Mouse (Mus musculus): ENCODE data around the gene Zdbf2. TPM values are rescaled to one million over a fixed set of nuclear protein-coding genes. Genes with fewer than 3 reads are reported as not detected.
A peak's percentile ranks its signal among the peaks of the same experiment; 100 is the strongest.

The Zdbf2 gene
- total RNA-seq (2021) = 1 to 10 TPM; 1.0 TPM
- long read RNA-seq, experiment 1, partial matches to known transcripts = 0 of 1 reads
- long read RNA-seq, experiment 1, other reads (novel, unspliced or antisense) = 1 of 1 reads
- long read RNA-seq, experiment 2, partial matches to known transcripts = 0 of 1 reads
- long read RNA-seq, experiment 2, other reads (novel, unspliced or antisense) = 1 of 1 reads

DNA sequence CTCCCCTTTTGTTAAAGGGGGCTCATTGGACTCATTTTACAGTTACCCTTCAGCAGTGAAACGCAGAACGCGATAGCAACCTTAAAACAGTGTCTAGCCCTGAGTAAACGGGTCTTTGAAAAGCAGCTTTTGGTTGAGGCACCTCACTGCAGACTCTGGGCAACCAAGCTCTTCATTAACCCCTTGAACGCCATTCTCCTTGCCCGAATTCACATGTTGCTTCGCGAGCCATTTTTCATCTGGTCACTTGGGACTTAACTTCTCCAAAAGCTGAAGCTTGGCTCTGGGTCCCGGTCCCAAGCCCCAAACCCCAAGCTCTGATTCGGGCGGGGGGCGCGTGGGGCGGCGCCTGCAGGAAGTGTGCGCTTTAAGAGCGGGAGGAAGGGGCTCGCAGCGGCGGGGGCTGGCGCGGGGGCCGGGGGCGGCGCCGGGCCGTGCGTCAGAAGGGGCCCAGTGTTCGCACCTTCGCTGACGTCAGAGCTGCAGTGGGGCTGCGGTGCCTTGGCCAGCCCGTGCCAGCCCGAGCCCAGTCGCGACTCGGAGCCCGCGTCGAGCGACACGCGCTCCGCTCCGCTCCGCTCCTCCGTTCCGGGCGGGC is at the start of gene Zdbf2:
TSS of gene Zdbf2 (plus strand) at position 525 of the 598 bp plus-strand sequence.
- TF ChIP-seq CTCF (IDR thresholded peaks at IDR 0.05) = no peak
- peak within 1 kb of the TSS; percentile 72 for H3K4me3 ChIP-seq

DNA sequence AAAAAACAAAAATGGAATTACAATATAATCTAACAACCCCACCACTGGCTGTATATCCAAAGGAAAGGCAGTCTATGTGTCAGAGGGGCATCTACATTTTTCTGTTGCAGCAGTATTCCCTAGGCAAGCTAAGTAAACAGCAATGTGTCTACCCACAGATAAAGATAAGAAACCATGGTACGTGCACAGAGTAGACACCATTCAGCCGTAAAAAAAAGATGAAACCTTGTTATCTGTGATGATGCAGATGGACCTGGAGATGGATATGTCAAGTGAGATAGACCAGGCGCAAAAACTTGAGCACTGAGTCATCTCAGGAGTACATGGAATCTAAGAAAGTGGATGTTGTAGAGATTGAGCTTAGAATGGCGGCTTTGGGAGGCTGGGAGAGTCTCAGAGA is 48.1 kb upstream of the Zdbf2 start:
- DNase-seq = no peak
- Histone ChIP-seq H3K4me3 (no peak overlapping the region), H3K27ac (no peak overlapping the region)
- TF ChIP-seq CTCF (IDR thresholded peaks at IDR 0.05) = no peak
- intact Hi-C loops (cut with DNase I) = no loop called here

More for the DNA sequence above, at the start of gene Zdbf2:
- DNase-seq = peak; percentile 42
- no peak within 1 kb of the TSS for H3K27ac ChIP-seq
- intact Hi-C loops (cut with DNase I) = no loop called here

DNA sequence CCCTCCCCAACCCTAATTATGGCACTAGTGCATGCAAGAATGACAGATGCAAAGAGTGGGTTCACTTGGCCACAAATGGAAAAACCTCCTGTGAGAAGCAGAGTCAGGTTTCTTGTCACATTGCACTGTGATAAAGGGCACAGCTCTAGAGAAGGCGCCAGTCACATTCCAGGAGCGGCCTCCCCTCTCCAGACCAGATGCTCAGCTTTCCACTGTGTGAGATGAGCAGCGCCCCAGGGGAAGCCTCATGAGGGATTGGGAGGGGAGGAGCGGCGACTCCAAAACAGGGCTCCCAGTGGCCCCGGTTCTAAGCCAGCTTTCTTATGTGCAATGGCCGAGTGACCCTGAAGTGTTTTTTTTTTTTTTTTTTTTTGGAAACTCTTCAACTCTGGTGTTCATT is 47.2 kb upstream of the Zdbf2 start:
- intact Hi-C loops (cut with DNase I) = no loop called here
- TF ChIP-seq CTCF (IDR thresholded peaks at IDR 0.05) = no peak
- no peak for DNase-seq

DNA sequence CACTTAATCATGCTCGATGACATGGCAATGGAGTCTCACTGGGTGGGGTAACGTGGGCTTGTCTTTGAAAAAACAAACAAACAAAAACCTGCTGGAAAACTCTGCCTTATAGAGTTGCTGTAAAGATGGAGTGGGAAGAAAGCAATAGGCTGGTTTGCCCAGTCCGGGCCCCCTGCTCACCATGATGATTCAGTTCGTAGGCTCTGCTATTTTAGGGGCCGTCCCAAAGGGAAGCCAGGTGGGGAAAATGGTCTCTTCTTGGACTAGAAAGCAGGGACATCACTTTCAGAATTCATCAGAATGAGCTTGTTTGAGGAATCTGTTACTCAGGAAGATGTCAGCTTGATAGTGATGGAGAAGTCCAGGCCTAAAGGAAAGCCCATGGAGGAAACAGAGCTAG is 45.8 kb upstream of the Zdbf2 start:
- H3K4me3 ChIP-seq = no peak overlapping the region
- H3K27ac ChIP-seq = no peak overlapping the region
- intact Hi-C loops (cut with DNase I) = no loop called here

More for the DNA sequence above, 47.2 kb upstream of the Zdbf2 start:
- Histone ChIP-seq H3K4me3 (no peak overlapping the region), H3K27ac (no peak overlapping the region)

DNA sequence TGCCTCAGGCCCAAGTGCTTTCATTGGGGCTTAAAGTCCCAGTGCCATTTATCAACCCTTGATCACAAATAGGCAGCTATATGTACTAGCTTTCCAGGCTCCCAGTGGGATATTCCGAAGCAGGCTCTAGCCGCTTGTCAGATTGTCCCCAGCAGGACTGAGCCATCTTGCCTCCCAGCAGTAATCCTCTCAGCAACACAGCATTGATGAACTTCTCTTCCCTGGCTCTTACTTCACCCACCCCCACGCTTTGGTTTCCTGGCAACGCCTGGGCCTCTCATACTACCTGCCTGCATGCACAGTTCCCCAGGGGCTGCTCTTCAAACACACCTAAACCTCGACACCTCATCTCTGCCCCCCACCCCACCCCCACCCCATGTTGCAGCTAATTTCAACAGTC is 35.7 kb upstream of the Zdbf2 start:
- no peak overlapping the region for H3K27ac ChIP-seq
- TF ChIP-seq CTCF (IDR thresholded peaks at IDR 0.05) = no peak
- H3K4me3 ChIP-seq = no peak overlapping the region
- intact Hi-C loops (cut with DNase I) = loop anchor here (5.0 kb wide), 1 partner anchor 55 kb away; no protein-coding TSS in a partner anchor
- no peak for DNase-seq

More for the DNA sequence above, 45.8 kb upstream of the Zdbf2 start:
- TF ChIP-seq CTCF (IDR thresholded peaks at IDR 0.05) = no peak
- no peak for DNase-seq

DNA sequence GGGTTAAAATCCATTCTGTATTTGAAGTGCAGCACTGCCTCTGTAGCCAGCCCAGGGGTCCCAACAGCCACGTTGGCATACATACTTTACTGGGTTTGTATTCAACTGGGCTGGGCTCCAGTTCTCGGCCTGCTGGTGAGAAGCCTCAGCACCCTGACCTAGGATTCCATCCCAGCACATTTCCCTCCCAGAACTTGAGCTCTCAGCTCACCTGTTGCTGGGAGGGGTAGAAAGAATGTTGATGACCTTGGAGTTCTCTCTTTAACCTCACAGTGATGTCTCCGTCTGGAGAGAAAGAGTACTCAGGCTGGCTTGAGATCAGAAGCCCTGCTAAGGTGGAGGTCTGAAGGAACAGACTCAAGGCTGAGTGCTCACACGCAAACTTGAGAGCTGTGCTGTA is 33.8 kb upstream of the Zdbf2 start:
- intact Hi-C loops (cut with DNase I) = loop anchor here (5.0 kb wide), 1 partner anchor 57 kb away; no protein-coding TSS in a partner anchor
- H3K4me3 ChIP-seq = no peak overlapping the region
- TF ChIP-seq CTCF (IDR thresholded peaks at IDR 0.05) = no peak
- no peak for DNase-seq
- peak overlapping the region; percentile 32; the same call in 1 of the 2 replicates for H3K27ac ChIP-seq

DNA sequence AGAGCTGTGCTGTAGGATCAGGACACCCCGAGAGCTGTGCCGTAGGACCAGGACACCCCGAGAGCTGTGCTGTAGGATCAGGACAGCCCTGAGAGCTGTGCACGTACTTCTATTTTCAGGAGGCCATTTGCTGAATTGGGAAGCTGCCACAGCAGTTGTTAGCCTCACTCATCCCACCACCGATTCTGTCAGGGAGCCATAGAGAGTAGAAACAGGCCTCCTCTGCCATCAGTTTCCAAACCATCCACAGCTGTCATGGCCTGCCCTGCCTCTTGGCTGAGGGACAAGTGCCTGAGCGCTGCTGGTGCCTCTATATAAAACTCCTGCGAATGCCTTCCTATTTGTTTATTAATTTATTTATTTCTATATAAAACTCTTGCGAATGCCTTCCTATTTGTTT is 33.3 kb upstream of the Zdbf2 start:
- no peak for TF ChIP-seq CTCF (IDR thresholded peaks at IDR 0.05)
- DNase-seq = peak; percentile 79
- Histone ChIP-seq H3K4me3 (no peak overlapping the region), H3K27ac (peak overlapping the region; percentile 32; the same call in 1 of the 2 replicates)
- intact Hi-C loops (cut with DNase I) = loop anchor here (5.0 kb wide), 1 partner anchor 57 kb away; no protein-coding TSS in a partner anchor

DNA sequence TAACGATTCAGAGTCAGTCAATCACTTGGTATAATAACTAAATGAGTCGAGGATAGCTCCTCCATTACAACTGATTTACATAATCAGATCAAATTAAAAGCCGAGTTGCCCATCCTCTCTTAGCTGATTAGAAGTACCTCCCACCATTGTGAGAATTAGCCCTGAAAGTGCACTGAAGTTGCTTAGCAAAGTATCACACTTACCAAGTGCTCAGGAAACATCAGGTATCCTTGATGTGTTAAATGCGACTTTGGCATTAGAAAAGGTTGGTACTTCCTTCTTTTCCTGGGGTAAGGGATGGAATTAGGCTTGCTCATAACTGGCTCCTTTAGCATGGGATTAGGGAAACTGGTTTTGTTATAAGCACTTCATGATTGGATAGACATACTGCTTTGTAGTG is 29.2 kb upstream of the Zdbf2 start:
- intact Hi-C loops (cut with DNase I) = no loop called here
- Histone ChIP-seq H3K27ac (no peak overlapping the region), H3K4me3 (no peak overlapping the region)
- no peak for DNase-seq
- TF ChIP-seq CTCF (IDR thresholded peaks at IDR 0.05) = no peak

DNA sequence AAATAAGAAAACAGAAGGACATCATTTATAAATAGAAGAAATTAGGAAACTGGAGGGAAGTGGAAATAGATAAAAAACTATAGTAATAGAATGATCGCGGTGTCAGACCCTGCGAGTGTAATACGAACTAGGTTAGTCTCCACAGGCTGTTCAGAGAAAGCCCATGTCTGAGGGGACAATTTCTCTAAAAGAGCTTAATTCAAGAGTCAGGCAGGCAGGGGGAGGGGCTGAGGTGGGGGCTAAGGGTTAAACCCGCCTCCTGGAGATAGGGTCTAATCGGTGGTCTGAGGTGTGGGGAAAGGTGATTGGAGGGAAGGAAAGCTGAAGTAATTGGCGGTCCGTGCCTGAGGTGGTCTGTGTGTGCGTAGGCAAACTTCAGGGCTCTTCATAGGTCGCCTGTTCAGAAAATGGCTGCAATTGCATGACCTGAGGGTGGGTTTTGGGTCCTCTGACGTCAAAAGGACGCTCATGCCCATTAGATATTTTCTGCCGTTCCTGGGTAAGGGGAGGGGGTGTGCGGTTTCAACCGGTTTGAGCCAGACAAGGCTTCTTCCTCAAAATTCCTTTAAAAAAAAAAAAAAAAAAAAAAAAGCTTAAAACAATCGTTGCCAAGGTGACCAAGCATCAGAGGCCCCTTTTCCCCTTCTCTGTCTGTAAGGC is 26.1 kb upstream of the Zdbf2 start:
- no peak for DNase-seq
- Histone ChIP-seq H3K4me3 (no peak overlapping the region), H3K27ac (no peak overlapping the region)
- TF ChIP-seq CTCF (IDR thresholded peaks at IDR 0.05) = no peak
- intact Hi-C loops (cut with DNase I) = no loop called here

DNA sequence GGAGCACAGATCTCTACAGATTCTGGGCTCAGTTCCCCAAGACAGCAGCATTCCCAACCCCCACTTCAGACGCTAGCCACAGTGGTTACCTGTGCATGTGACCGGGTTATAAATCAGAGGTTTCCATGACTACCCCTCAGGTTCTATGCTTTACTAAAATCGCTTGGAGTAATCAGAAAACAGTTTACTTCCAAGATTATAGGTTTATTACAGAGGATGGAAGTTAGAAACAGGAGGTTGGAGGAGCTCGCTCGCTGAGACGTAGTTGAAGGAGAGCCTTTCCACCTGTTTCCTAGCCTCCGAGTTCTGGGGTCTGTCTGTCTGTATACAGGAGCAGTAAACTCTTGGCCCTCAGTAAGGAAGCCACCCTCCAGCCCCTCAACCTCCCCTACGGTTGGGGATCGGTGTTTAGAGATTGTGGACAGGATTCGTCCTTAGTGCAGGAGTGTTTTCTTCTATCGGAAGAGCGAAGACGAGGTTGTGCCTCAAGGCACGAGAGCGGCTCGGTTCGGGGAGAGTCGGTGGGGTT is 25.2 kb upstream of the Zdbf2 start:
- intact Hi-C loops (cut with DNase I) = no loop called here
- H3K27ac ChIP-seq = no peak overlapping the region
- H3K4me3 ChIP-seq = peak overlapping the region; percentile 49
- TF ChIP-seq CTCF (IDR thresholded peaks at IDR 0.05) = no peak
- DNase-seq = no peak

DNA sequence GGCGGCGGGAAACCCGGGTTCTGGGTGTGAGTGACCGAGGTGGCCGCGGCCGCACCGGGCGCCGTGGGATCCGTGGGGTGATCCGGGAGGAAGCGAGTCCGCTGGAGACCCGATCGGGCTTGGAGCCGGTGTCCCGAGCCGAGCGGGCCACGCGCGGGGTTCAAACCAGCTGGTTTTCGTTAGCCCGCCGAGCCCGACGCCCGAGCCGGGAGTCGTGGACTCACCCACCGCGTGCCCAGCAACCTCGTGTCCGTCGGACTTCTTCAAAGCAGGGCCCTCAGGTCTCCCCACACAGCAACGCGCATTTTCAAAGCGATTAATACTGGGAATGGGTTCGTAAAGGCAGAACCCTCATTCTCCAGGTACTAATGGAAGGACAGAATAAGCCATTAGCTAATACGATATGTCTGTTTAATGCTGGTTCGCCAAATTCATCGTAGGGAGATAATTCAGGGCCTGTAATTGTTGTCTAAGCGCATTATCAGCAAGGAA is 24.7 kb upstream of the Zdbf2 start:
- Histone ChIP-seq H3K27ac (no peak overlapping the region), H3K4me3 (peak overlapping the region; percentile 49)
- intact Hi-C loops (cut with DNase I) = no loop called here
- TF ChIP-seq CTCF (IDR thresholded peaks at IDR 0.05) = no peak
- peak; percentile 22 for DNase-seq

DNA sequence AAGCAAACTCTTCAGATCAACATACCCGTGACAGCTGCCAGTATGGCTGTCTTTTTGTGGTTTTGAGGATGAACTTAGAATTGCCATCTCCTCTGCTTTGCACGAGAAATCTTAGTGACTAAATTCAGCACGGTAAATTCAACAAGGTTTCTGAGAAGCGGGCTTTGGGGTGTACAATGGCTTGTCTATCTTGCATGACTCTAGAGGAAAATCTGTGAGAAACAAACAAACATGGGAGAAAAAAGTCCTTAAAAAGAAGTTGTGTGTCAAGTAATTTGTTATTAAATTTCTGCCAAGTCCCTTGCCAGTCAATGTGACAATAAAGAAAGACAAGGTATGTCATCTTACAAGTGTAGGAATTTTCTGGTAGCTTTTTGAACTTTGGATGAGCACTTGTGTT is 23.8 kb upstream of the Zdbf2 start:
- Histone ChIP-seq H3K4me3 (no peak overlapping the region), H3K27ac (no peak overlapping the region)
- no peak for TF ChIP-seq CTCF (IDR thresholded peaks at IDR 0.05)
- intact Hi-C loops (cut with DNase I) = no loop called here
- DNase-seq = no peak
